Mouse (Mus musculus) liver, embryonic 18 days (tissue): ENCODE results near the gene Zfp119b. TPM values are rescaled to one million over a fixed set of nuclear protein-coding genes. Genes with fewer than 3 reads are reported as not detected.

Source experiments
- polyA plus RNA-seq: library from polyadenylated mRNA; depleted of rRNA; stranded (reverse); fragments of >200 nt; gene quantifications from 2 replicates; pipeline ENCODE4 v1.2.3, GENCODE M21; 2012; rRNA removed

Zfp119b gene
- 1.1 and 1.5 TPM in 2 replicates for polyA plus RNA-seq

DNA sequence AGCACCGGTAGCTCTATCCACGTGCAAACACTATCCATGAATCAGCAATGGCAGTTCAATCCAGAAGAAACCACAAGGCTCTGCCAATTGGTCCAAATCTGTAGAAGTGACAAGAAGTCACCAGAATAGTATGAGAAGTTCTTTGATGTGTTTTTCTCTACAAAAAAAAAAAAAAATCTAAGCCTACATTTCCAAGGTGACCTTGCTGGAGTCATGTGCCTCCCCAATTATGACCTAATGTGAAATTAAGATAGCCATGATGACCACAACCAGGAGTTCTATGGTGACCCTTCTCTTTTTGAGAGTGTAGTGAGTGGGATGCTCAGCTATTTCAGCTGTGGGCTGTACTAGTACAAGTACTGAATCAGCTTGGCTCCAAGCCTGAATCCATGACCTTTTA lies at the start of gene Zfp119b:
TSS of gene Zfp119b (minus strand) at position 101 of the 400 bp plus-strand sequence.

DNA sequence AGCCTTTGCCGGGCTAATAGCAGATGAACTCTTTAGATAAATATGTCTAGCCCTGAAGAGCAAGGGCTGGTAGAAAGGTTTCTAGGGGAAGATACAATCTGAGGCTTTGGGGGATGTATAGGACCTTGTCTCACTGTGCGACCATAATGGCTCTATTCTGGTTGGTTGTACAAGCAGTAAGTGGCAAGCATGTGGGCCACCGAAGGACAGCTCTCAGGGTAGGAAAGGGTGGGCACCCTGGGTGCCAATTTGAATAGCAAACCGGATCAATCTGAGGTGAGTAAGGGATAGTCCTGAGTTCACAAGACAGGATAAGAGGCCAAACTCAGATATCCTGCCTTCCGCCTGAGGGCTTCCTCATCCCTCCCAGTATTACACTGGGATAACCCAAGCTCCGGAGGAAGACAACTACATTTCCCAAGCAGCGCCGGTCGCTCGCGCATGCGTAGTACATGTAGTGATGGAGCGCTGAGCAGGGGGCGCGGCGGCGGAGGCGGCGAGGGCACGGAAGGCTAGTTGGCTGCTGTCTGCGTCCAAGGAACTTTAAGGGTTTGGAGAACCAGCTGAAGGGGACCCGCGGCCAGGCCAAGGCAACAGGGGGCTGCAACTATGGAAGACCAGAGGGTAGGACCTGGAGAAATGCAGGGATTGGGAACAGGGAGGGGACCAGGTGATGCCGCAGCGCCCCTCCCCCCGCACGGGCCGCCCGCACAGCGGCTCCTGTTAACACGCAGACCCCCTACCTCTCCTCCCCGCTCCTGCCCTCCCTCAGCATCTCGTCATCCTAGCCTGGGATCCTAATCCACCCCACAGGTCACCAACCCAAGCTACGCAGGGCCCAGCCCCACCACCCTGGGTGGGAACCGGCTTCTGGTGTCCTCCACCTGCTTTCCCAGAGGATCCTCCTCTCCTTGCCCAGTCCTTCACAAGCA lies 37.0 kb upstream of the Zfp119b start, which contains the start of gene Fsd1:
TSS of gene Fsd1 (plus strand) at position 480 of the 932 bp plus-strand sequence.

DNA sequence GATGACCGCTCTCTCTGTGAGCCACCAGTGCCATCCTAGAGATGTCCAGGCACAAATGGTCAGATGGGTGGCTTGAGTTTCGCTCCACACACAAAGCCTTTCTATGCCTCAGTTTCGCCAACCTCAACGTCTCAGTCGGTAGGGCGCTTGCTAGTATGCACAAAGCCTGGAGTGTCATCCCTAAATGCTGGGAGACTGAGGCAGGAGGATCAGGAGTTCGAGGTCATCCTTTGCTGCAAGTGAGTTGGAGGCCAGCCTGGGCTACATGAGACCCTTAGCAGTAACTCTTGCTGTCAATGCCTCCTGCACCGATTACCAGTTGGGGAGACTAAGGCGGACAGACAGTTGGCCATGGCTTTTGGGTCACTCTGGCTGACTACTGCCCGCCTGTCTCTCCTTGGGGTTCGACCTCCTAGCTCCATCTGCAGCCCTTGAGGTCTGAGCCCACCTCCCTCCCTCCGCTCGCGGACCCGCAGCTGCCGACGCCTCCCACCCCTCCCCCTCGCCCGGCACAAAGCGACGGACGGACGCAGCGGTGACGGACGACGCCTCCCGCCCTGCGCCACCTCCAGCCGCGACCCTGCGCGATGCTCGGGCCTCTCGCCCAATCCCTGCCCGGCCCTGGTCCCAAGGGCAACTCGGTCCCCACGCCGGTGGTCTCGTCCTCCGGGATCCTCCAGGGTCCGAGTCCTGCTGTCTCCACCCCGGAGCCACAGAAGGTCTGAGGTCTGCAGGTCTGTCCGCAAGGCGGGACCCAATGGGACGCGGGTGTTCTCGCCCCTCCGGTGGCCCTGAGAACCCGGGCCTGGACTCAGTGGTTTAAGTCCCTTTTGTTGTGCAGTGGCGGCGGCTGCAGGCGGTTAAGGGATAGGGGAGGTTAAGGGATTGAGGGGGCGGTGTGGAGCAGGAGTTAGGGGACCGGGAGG lies 20.9 kb upstream of the Zfp119b start, which contains the start of gene Shd:
TSS of gene Shd (plus strand) at position 502 of the 926 bp plus-strand sequence.

DNA sequence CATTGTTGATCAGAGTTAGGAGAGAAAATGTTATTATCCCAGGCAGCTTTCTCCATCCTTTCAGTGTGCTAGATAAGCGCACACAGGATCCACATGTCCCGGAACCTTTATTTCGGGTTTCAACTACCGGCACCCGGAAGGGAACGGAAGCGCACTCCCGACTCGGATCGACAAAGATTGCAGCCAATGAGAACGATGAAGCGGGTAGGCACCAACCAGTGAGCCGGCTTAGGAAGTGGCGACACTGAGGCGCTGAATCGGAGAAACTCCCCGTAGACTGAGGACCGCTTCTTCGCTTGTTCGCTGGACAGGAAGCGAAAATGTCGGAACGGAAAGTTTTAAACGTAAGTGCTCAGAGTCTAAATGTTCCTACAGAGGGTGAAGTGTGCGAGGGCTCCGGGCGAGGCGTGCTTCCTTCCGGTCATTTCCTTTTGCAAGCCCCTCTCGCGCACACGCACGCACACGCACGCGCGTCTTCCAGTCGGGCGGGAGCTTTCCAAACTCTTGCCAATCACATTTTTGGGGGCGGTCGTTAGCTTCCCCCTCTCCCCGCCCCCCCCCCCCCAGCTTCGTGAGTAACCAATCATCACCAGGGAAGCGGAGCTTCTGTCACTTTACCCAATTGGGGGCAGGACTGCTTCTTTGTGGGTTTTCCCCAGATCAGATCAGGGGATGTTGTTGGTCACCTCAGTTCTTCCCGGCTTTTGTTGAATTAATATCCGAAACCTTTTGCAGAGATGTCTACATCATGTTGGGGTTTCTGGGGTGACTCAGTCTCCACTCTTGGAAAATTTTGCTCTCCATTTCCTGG lies 9.8 kb upstream of the Zfp119b start, which contains the start of gene Yju2:
TSS of gene Yju2 (plus strand) at position 182 of the 811 bp plus-strand sequence.

DNA sequence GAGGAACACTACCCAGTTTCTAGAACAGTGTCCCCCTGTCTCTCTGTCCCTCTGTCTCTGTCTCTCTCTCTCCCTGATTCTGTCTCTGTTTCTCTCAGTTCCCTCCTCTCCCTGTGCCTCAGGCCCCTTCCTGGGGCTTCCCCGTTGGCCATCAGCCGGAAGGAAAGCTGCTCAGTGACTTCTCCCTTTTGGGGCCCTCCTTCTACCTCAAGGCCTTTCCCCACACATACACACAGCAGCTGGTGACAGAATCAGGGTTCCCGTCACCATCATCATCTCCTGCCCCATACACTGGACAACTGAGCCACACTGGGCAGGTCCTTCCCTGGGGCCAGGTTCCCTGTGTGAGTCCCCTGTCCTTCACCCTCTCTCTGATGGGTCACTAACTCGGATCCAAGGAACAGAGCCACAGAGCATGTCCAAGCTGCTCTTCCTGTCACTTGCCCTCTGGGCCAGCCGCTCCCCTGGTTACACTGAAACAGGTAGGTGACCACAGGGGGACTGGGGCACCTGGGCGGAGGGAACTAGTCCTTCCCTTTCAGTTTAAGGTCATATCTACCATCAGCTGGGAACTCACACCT lies 3.2 kb upstream of the Zfp119b start, which contains the start of gene Ebi3:
TSS of gene Ebi3 (plus strand) at position 194 of the 581 bp plus-strand sequence.

Other genes starting within 250 kb of the Zfp119b start
- 5.5 and 6.5 TPM in 2 replicates for gene Pot1b, start 236.9 kb downstream of the Zfp119b start, polyA plus RNA-seq
- gene Adgre4, start 199.5 kb downstream of the Zfp119b start, polyA plus RNA-seq = 1.6 and 1.7 TPM in 2 replicates
- 0.96 and 1.3 TPM in 2 replicates for gene Zfp119a, start 70.6 kb downstream of the Zfp119b start, polyA plus RNA-seq
- gene Zfp959, start 57.4 kb downstream of the Zfp119b start, polyA plus RNA-seq = 2.8 and 3.5 TPM in 2 replicates
- 9.9 and 13.9 TPM in 2 replicates for gene Ebi3, start 3.1 kb upstream of the Zfp119b start, polyA plus RNA-seq
- gene Yju2, start 9.6 kb upstream of the Zfp119b start, polyA plus RNA-seq = 4.5 and 5.0 TPM in 2 replicates
- 0.44 and 0.54 TPM in 2 replicates for gene Shd, start 21.0 kb upstream of the Zfp119b start, polyA plus RNA-seq
- 0.07 and 0.12 TPM in 2 replicates for gene Fsd1, start 37.0 kb upstream of the Zfp119b start, polyA plus RNA-seq
- 15.6 and 16.5 TPM in 2 replicates for gene Stap2, start 56.1 kb upstream of the Zfp119b start, polyA plus RNA-seq
- gene Mpnd, start 56.2 kb upstream of the Zfp119b start, polyA plus RNA-seq = 28.4 and 34.8 TPM in 2 replicates
- 36.6 and 39.4 TPM in 2 replicates for gene Sh3gl1, start 87.1 kb upstream of the Zfp119b start, polyA plus RNA-seq
- gene Chaf1a, start 90.9 kb upstream of the Zfp119b start, polyA plus RNA-seq = 6.3 and 6.8 TPM in 2 replicates
- gene Ubxn6, start 125.5 kb upstream of the Zfp119b start, polyA plus RNA-seq = 16.2 and 18.5 TPM in 2 replicates
- gene Hdgfl2, start 130.1 kb upstream of the Zfp119b start, polyA plus RNA-seq = 21.8 and 24.8 TPM in 2 replicates
- gene Plin4, start 160.3 kb upstream of the Zfp119b start, polyA plus RNA-seq = 1.8 and 2.7 TPM in 2 replicates
- 30.3 and 41.4 TPM in 2 replicates for gene Plin5, start 168.1 kb upstream of the Zfp119b start, polyA plus RNA-seq
- gene Lrg1, start 172.5 kb upstream of the Zfp119b start, polyA plus RNA-seq = 27.0 and 30.1 TPM in 2 replicates
- 3.1 and 4.3 TPM in 2 replicates for gene Sema6b, start 190.8 kb upstream of the Zfp119b start, polyA plus RNA-seq
- gene Tnfaip8l1, start 213.0 kb upstream of the Zfp119b start, polyA plus RNA-seq = 2.3 and 2.7 TPM in 2 replicates
- gene Mydgf, start 234.4 kb upstream of the Zfp119b start, polyA plus RNA-seq = 55.4 and 56.7 TPM in 2 replicates